Mouse (Mus musculus): ENCODE measurements around the gene Mycbpap. TPM values are rescaled to one million over a fixed set of nuclear protein-coding genes. Genes with fewer than 3 reads are reported as not detected.

Mycbpap gene
- polyA plus RNA-seq, 1 experiment from 2014 or later = 2.1 TPM

GRCm38 (mm10) chr11:94491749-94492099 lies 29.8 kb downstream of the Mycbpap start:
- WGBS = 70% methylated on average over 7 of the region's 7 CpGs
- Histone ChIP-seq H3K9ac (replicated peaks; ENCODE audit: low read depth, low read length) (no peak overlapping the region), H3K27ac (ENCODE audit: low read length) (no peak overlapping the region), H3K9me3 (ENCODE audit: control insufficient read depth, low read depth, low read length) (no peaks in the 10 kb centered on the region), H3K4me2 (replicated peaks; ENCODE audit: low read depth, low read length) (peak overlapping the region; percentile 65), H3K27me3 (ENCODE audit: control insufficient read depth, insufficient read depth, low read length) (no peaks in the 10 kb centered on the region), H3K4me1 (ENCODE audit: control insufficient read depth, insufficient read depth, low read length) (peaks cover 7% of the 10 kb centered on the region; the same call in 1 of the 2 replicates), H3K36me3 (ENCODE audit: control insufficient read depth, insufficient read depth, low read length) (no peaks in the 10 kb centered on the region), H3K4me3 (ENCODE audit: low read depth, low read length) (peak overlapping the region; percentile 45; the same call in 1 of the 2 replicates)
- ATAC-seq (ENCODE audit: insufficient number of reproducible peaks, insufficient read depth, low FRiP score, low read depth) = no peak

GRCm38 (mm10) chr11:94491035-94491748 lies 30.4 kb downstream of the Mycbpap start:
- no peak overlapping the region for H3K27ac ChIP-seq (ENCODE audit: low read length)
- H3K4me2 ChIP-seq (replicated peaks; ENCODE audit: low read depth, low read length) = peak overlapping the region; percentile 65
- no peaks in the 10 kb centered on the region for H3K9me3 ChIP-seq (ENCODE audit: control insufficient read depth, low read depth, low read length)
- 9% methylated on average over 54 of the region's 55 CpGs for WGBS
- H3K4me3 ChIP-seq (ENCODE audit: low read depth, low read length) = peak overlapping the region; percentile 45
- peak overlapping the region; percentile 40; the same call in 1 of the 2 replicates for H3K9ac ChIP-seq (replicated peaks; ENCODE audit: low read depth, low read length)
- 0 out of 2 replicates have a peak, but pooled peaks have one; percentile 38 for ATAC-seq (ENCODE audit: insufficient number of reproducible peaks, insufficient read depth, low FRiP score, low read depth)
- H3K27me3 ChIP-seq (ENCODE audit: control insufficient read depth, insufficient read depth, low read length) = no peaks in the 10 kb centered on the region
- peaks cover 7% of the 10 kb centered on the region; the same call in 1 of the 2 replicates for H3K4me1 ChIP-seq (ENCODE audit: control insufficient read depth, insufficient read depth, low read length)
- H3K36me3 ChIP-seq (ENCODE audit: control insufficient read depth, insufficient read depth, low read length) = no peaks in the 10 kb centered on the region

GRCm38 (mm10) chr11:94489745-94490144 lies 31.8 kb downstream of the Mycbpap start:
- WGBS = 44% methylated on average over 4 of the region's 4 CpGs
- H3K4me1 ChIP-seq (ENCODE audit: control insufficient read depth, insufficient read depth, low read length) = peaks cover 7% of the 10 kb centered on the region; the same call in 1 of the 2 replicates
- peak; percentile 29; the same call in 1 of the 2 replicates for ATAC-seq (ENCODE audit: insufficient number of reproducible peaks, insufficient read depth, low FRiP score, low read depth)

GRCm38 (mm10) chr11:94488767-94489533 lies 32.6 kb downstream of the Mycbpap start:
- no peak overlapping the region for H3K9ac ChIP-seq (replicated peaks; ENCODE audit: low read depth, low read length)
- WGBS = 80% methylated on average over 11 of the region's 11 CpGs
- H3K9me3 ChIP-seq (ENCODE audit: control insufficient read depth, low read depth, low read length) = no peaks in the 10 kb centered on the region
- no peak overlapping the region for H3K4me2 ChIP-seq (replicated peaks; ENCODE audit: low read depth, low read length)
- no peak overlapping the region for H3K27ac ChIP-seq (ENCODE audit: low read length)
- H3K36me3 ChIP-seq (ENCODE audit: control insufficient read depth, insufficient read depth, low read length) = no peaks in the 10 kb centered on the region
- no peak for ATAC-seq (ENCODE audit: insufficient number of reproducible peaks, insufficient read depth, low FRiP score, low read depth)
- H3K4me1 ChIP-seq (ENCODE audit: control insufficient read depth, insufficient read depth, low read length) = peaks cover 7% of the 10 kb centered on the region; the same call in 1 of the 2 replicates
- H3K27me3 ChIP-seq (ENCODE audit: control insufficient read depth, insufficient read depth, low read length) = no peaks in the 10 kb centered on the region
- no peak overlapping the region for H3K4me3 ChIP-seq (ENCODE audit: low read depth, low read length)

More at GRCm38 (mm10) chr11:94489745-94490144, 31.8 kb downstream of the Mycbpap start:
- no peak overlapping the region for H3K4me3 ChIP-seq (ENCODE audit: low read depth, low read length)
- no peak overlapping the region for H3K4me2 ChIP-seq (replicated peaks; ENCODE audit: low read depth, low read length)
- H3K27ac ChIP-seq (ENCODE audit: low read length) = no peak overlapping the region
- H3K27me3 ChIP-seq (ENCODE audit: control insufficient read depth, insufficient read depth, low read length) = no peaks in the 10 kb centered on the region
- H3K9ac ChIP-seq (replicated peaks; ENCODE audit: low read depth, low read length) = no peak overlapping the region
- H3K9me3 ChIP-seq (ENCODE audit: control insufficient read depth, low read depth, low read length) = no peaks in the 10 kb centered on the region
- no peaks in the 10 kb centered on the region for H3K36me3 ChIP-seq (ENCODE audit: control insufficient read depth, insufficient read depth, low read length)

GRCm38 (mm10) chr11:94486001-94486400 lies 35.5 kb downstream of the Mycbpap start, which contains the start of gene Spata20:
Spata20 (minus strand) TSS chr11:94486179.
- Histone ChIP-seq H3K4me3 (ENCODE audit: low read depth, low read length) (no peak within 1 kb of the TSS), H3K27ac (ENCODE audit: low read length) (no peak within 1 kb of the TSS), H3K9me3 (ENCODE audit: control insufficient read depth, low read depth, low read length) (no peaks in the 10 kb centered on the region), H3K4me2 (replicated peaks; ENCODE audit: low read depth, low read length) (peak within 1 kb of the TSS; percentile 20), H3K27me3 (ENCODE audit: control insufficient read depth, insufficient read depth, low read length) (no peaks in the 10 kb centered on the region), H3K9ac (replicated peaks; ENCODE audit: low read depth, low read length) (no peak within 1 kb of the TSS), H3K4me1 (ENCODE audit: control insufficient read depth, insufficient read depth, low read length) (no peaks in the 10 kb centered on the region), H3K36me3 (ENCODE audit: control insufficient read depth, insufficient read depth, low read length) (no peaks in the 10 kb centered on the region)
- 5% methylated on average over 24 of the region's 24 CpGs for WGBS
- peak; percentile 74; the same call in 1 of the 2 replicates for ATAC-seq (ENCODE audit: insufficient number of reproducible peaks, insufficient read depth, low FRiP score, low read depth)

GRCm38 (mm10) chr11:94485223-94485622 lies 36.3 kb downstream of the Mycbpap start:
- Histone ChIP-seq H3K4me2 (replicated peaks; ENCODE audit: low read depth, low read length) (no peak overlapping the region), H3K9ac (replicated peaks; ENCODE audit: low read depth, low read length) (no peak overlapping the region), H3K27me3 (ENCODE audit: control insufficient read depth, insufficient read depth, low read length) (no peaks in the 10 kb centered on the region), H3K9me3 (ENCODE audit: control insufficient read depth, low read depth, low read length) (no peaks in the 10 kb centered on the region), H3K27ac (ENCODE audit: low read length) (no peak overlapping the region), H3K4me1 (ENCODE audit: control insufficient read depth, insufficient read depth, low read length) (no peaks in the 10 kb centered on the region), H3K4me3 (ENCODE audit: low read depth, low read length) (no peak overlapping the region), H3K36me3 (ENCODE audit: control insufficient read depth, insufficient read depth, low read length) (no peaks in the 10 kb centered on the region)
- 73% methylated on average over 5 of the region's 5 CpGs for WGBS
- no peak for ATAC-seq (ENCODE audit: insufficient number of reproducible peaks, insufficient read depth, low FRiP score, low read depth)

- Histone ChIP-seq H3K9ac (replicated peaks; ENCODE audit: low read depth, low read length) (no peak overlapping the region), H3K27ac (ENCODE audit: low read length) (no peak overlapping the region), H3K36me3 (ENCODE audit: control insufficient read depth, insufficient read depth, low read length) (no peaks in the 10 kb centered on the region), H3K27me3 (ENCODE audit: control insufficient read depth, insufficient read depth, low read length) (no peaks in the 10 kb centered on the region), H3K4me3 (ENCODE audit: low read depth, low read length) (no peak overlapping the region), H3K9me3 (ENCODE audit: control insufficient read depth, low read depth, low read length) (no peaks in the 10 kb centered on the region), H3K4me2 (replicated peaks; ENCODE audit: low read depth, low read length) (no peak overlapping the region), H3K4me1 (ENCODE audit: control insufficient read depth, insufficient read depth, low read length) (no peaks in the 10 kb centered on the region)
- WGBS = 89% methylated on average over 9 of the region's 9 CpGs
- ATAC-seq (ENCODE audit: insufficient number of reproducible peaks, insufficient read depth, low FRiP score, low read depth) = no peak
Observed at GRCm38 (mm10) chr11:94484636-94485035, 36.9 kb downstream of the Mycbpap start.

GRCm38 (mm10) chr11:94483921-94484320 lies 37.6 kb downstream of the Mycbpap start:
- 77% methylated on average over 14 of the region's 14 CpGs for WGBS
- Histone ChIP-seq H3K4me2 (replicated peaks; ENCODE audit: low read depth, low read length) (no peak overlapping the region), H3K9ac (replicated peaks; ENCODE audit: low read depth, low read length) (no peak overlapping the region)

More at GRCm38 (mm10) chr11:94483921-94484320, 37.6 kb downstream of the Mycbpap start:
- no peaks in the 10 kb centered on the region for H3K4me1 ChIP-seq (ENCODE audit: control insufficient read depth, insufficient read depth, low read length)
- H3K27ac ChIP-seq (ENCODE audit: low read length) = no peak overlapping the region
- H3K9me3 ChIP-seq (ENCODE audit: control insufficient read depth, low read depth, low read length) = no peaks in the 10 kb centered on the region
- no peak overlapping the region for H3K4me3 ChIP-seq (ENCODE audit: low read depth, low read length)
- H3K36me3 ChIP-seq (ENCODE audit: control insufficient read depth, insufficient read depth, low read length) = no peaks in the 10 kb centered on the region
- H3K27me3 ChIP-seq (ENCODE audit: control insufficient read depth, insufficient read depth, low read length) = no peaks in the 10 kb centered on the region
- ATAC-seq (ENCODE audit: insufficient number of reproducible peaks, insufficient read depth, low FRiP score, low read depth) = no peak
